Mouse (Mus musculus) liver, embryonic 18 days (tissue): Measurements from ENCODE around the gene Dalrd3. TPM values are rescaled to one million over a fixed set of nuclear protein-coding genes. Genes with fewer than 3 reads are reported as not detected.

ENCODE experiments used
- polyA plus RNA-seq: library from polyadenylated mRNA; depleted of rRNA; stranded (reverse); fragments of >200 nt; gene quantifications from 2 replicates; pipeline ENCODE4 v1.2.3, GENCODE M21; 2012; rRNA removed

The Dalrd3 gene
- polyA plus RNA-seq = 39.3 and 41.8 TPM in 2 replicates

GRCm38 (mm10) chr9:108569381-108570206 is at the start of gene Dalrd3:
TSS of gene Dalrd3 (plus strand) at chr9:108569886.

GRCm38 (mm10) chr9:108560227-108560841 is 9.4 kb upstream of the Dalrd3 start, which contains the start of gene Impdh2:
TSS of gene Impdh2 (plus strand) at chr9:108560286.

GRCm38 (mm10) chr9:108566815-108567776 is 2.6 kb upstream of the Dalrd3 start, which contains the start of gene Ndufaf3:
TSS of gene Ndufaf3 (minus strand) at chr9:108567434.

GRCm38 (mm10) chr9:108578545-108579343 is 9.1 kb downstream of the Dalrd3 start, which contains the start of gene Wdr6:
TSS of gene Wdr6 (minus strand) at chr9:108578739.

GRCm38 (mm10) chr9:108596998-108597764 is 27.5 kb downstream of the Dalrd3 start, which contains the start of gene P4htm:
TSS of gene P4htm (minus strand) at chr9:108597667.

Other genes starting within 250 kb of the Dalrd3 start
- gene Gpx1, start 231.0 kb upstream of the Dalrd3 start, polyA plus RNA-seq = 1,940 and 2,086 TPM in 2 replicates
- gene Usp4, start 222.0 kb upstream of the Dalrd3 start, polyA plus RNA-seq = 27.8 and 30.7 TPM in 2 replicates
- 0.26 and 0.44 TPM in 2 replicates for gene 1700102P08Rik, start 177.1 kb upstream of the Dalrd3 start, polyA plus RNA-seq
- 0.06 and 0.08 TPM in 2 replicates for gene Ccdc36, start 141.4 kb upstream of the Dalrd3 start, polyA plus RNA-seq
- not detected in 2 replicates for gene BC048562, start 133.4 kb upstream of the Dalrd3 start, polyA plus RNA-seq
- gene Ccdc71, start 109.4 kb upstream of the Dalrd3 start, polyA plus RNA-seq = 9.5 TPM in 2 replicates
- 18.4 and 25.3 TPM in 2 replicates for gene Klhdc8b, start 108.3 kb upstream of the Dalrd3 start, polyA plus RNA-seq
- 9.6 and 10.7 TPM in 2 replicates for gene Lamb2, start 90.2 kb upstream of the Dalrd3 start, polyA plus RNA-seq
- 32.7 and 42.1 TPM in 2 replicates for gene Usp19, start 79.3 kb upstream of the Dalrd3 start, polyA plus RNA-seq
- gene Qars, start 62.2 kb upstream of the Dalrd3 start, polyA plus RNA-seq = 68.5 and 88.3 TPM in 2 replicates
- gene Qrich1, start 53.1 kb upstream of the Dalrd3 start, polyA plus RNA-seq = 32.6 and 35.7 TPM in 2 replicates
- 65.6 and 75.3 TPM in 2 replicates for gene Impdh2, start 9.6 kb upstream of the Dalrd3 start, polyA plus RNA-seq
- gene Ndufaf3, start 2.5 kb upstream of the Dalrd3 start, polyA plus RNA-seq = 9.6 and 9.7 TPM in 2 replicates
- gene Wdr6, start 8.9 kb downstream of the Dalrd3 start, polyA plus RNA-seq = 6.5 and 7.2 TPM in 2 replicates
- 0.40 and 0.41 TPM in 2 replicates for gene P4htm, start 27.8 kb downstream of the Dalrd3 start, polyA plus RNA-seq
- 17.4 and 18.2 TPM in 2 replicates for gene Arih2, start 79.5 kb downstream of the Dalrd3 start, polyA plus RNA-seq
- gene Slc25a20, start 92.2 kb downstream of the Dalrd3 start, polyA plus RNA-seq = 25.2 and 27.9 TPM in 2 replicates
- 8.4 and 9.1 TPM in 2 replicates for gene Prkar2a, start 119.4 kb downstream of the Dalrd3 start, polyA plus RNA-seq
- 51.0 and 53.0 TPM in 2 replicates for gene Ip6k2, start 213.9 kb downstream of the Dalrd3 start, polyA plus RNA-seq
- 3.3 and 3.4 TPM in 2 replicates for gene Nckipsd, start 238.5 kb downstream of the Dalrd3 start, polyA plus RNA-seq